Mouse (Mus musculus) neural tube, embryonic 14.5 days (tissue): Measurements from ENCODE around the gene Plek. TPM values are rescaled to one million over a fixed set of nuclear protein-coding genes. Genes with fewer than 3 reads are reported as not detected.

Experiments used
- ATAC-seq: fragments of 200-750 bp; cut with Nextera tagmentation; 2 replicates; pipeline ENCODE4 v1.8.0; 2017; ENCODE audit warnings: low read depth, mild to moderate bottlenecking, moderate TSS enrichment, moderate library complexity
- H3K27ac ChIP-seq: fragments of 300-500 bp; sonication (generic); 2 replicates; pipeline ENCODE4 v1.5.1; 2014; ENCODE audit warnings: low read depth, mild to moderate bottlenecking, control low read depth, low read length, moderate library complexity, mixed read lengths
- H3K27me3 ChIP-seq: fragments of 300-500 bp; sonication (generic); 2 replicates; pipeline ENCODE4 v1.6.1; 2014; ENCODE audit warnings: low read length; ENCODE audit not compliant: control insufficient read depth, insufficient read depth
- H3K36me3 ChIP-seq: fragments of 300-500 bp; sonication (generic); 2 replicates; pipeline ENCODE4 v1.6.1; 2014; ENCODE audit warnings: low read length, mixed read lengths; ENCODE audit not compliant: control insufficient read depth, insufficient read depth
- H3K4me1 ChIP-seq: fragments of 300-500 bp; sonication (generic); 2 replicates; pipeline ENCODE4 v1.6.1; 2014; ENCODE audit warnings: low read length; ENCODE audit not compliant: control insufficient read depth, insufficient read depth
- H3K4me2 ChIP-seq: fragments of 300-500 bp; sonication (generic); 2 replicates; pipeline ENCODE4 v1.6.1; 2014; ENCODE audit warnings: mild to moderate bottlenecking, low read depth, low read length, control low read depth
- H3K4me3 ChIP-seq: fragments of 300-500 bp; sonication (generic); 2 replicates; pipeline ENCODE4 v1.5.1; 2014; ENCODE audit warnings: low read depth, low read length, control low read depth, mixed read lengths
- H3K9ac ChIP-seq: fragments of 300-500 bp; sonication (generic); replicated peaks from 2 replicates; pipeline ENCODE4 v1.6.1; 2014; ENCODE audit warnings: low read depth, mild to moderate bottlenecking, control low read depth, low read length, mixed read lengths
- H3K9me3 ChIP-seq: fragments of 300-500 bp; sonication (generic); 2 replicates; pipeline ENCODE4 v1.6.1; 2016; ENCODE audit warnings: low read length; ENCODE audit not compliant: control insufficient read depth
- WGBS: fragments of 180-500 bp; shearing (Covaris S2); extraction: QIAGEN DNeasy Blood & Tissue Kit; methylation state at CpG from one replicate; pipeline ENCODE4 v1.1.7; 2014; 5-methylcytosine and 5-hydroxymethylcytosine counted together
- polyA plus RNA-seq: library from polyadenylated mRNA; unstranded; fragments of >200 nt; fragmentation: Nextera tagmentation; extraction: Ambion mirVana; gene quantifications from 2 replicates; pipeline ENCODE4 v1.2.1, GENCODE M21; 2014

The Plek gene
- polyA plus RNA-seq, 1 experiment from 2014 or later = 4.1 TPM

GRCm38 (mm10) chr11:16941973-16942452, 110.2 kb downstream of the Plek start:
- Histone ChIP-seq H3K9me3 (no peaks in the 10 kb centered on the region), H3K4me1 (peaks cover 6% of the 10 kb centered on the region; the same call in 1 of the 2 replicates), H3K4me2 (no peak overlapping the region), H3K27ac (peak overlapping the region; percentile 22), H3K4me3 (no peak overlapping the region), H3K9ac (no peak overlapping the region), H3K36me3 (no peaks in the 10 kb centered on the region), H3K27me3 (no peaks in the 10 kb centered on the region)
- ATAC-seq = peak; percentile 72; the same call in 1 of the 2 replicates
- WGBS = 48% methylated on average over 4 of the region's 4 CpGs

GRCm38 (mm10) chr11:16941103-16941793, 110.9 kb downstream of the Plek start:
- no peaks in the 10 kb centered on the region for H3K36me3 ChIP-seq
- peak; percentile 83; the same call in 1 of the 2 replicates for ATAC-seq
- 26% methylated on average over 4 of the region's 4 CpGs for WGBS
- no peaks in the 10 kb centered on the region for H3K9me3 ChIP-seq
- H3K9ac ChIP-seq = no peak overlapping the region
- no peak overlapping the region for H3K4me3 ChIP-seq
- H3K27me3 ChIP-seq = no peaks in the 10 kb centered on the region
- peak overlapping the region; percentile 22 for H3K27ac ChIP-seq
- H3K4me1 ChIP-seq = peaks cover 6% of the 10 kb centered on the region; the same call in 1 of the 2 replicates
- H3K4me2 ChIP-seq = no peak overlapping the region

GRCm38 (mm10) chr11:16935577-16936236, 116.5 kb downstream of the Plek start:
- Histone ChIP-seq H3K4me1 (no peaks in the 10 kb centered on the region), H3K4me2 (no peak overlapping the region), H3K27ac (no peak overlapping the region), H3K4me3 (no peak overlapping the region), H3K9ac (no peak overlapping the region), H3K9me3 (no peaks in the 10 kb centered on the region), H3K36me3 (no peaks in the 10 kb centered on the region), H3K27me3 (no peaks in the 10 kb centered on the region)
- no peak for ATAC-seq
- 79% methylated on average over 6 of the region's 6 CpGs for WGBS

GRCm38 (mm10) chr11:16932159-16932558, 120.0 kb downstream of the Plek start:
- no peak overlapping the region for H3K4me2 ChIP-seq
- H3K4me1 ChIP-seq = no peaks in the 10 kb centered on the region
- H3K36me3 ChIP-seq = no peaks in the 10 kb centered on the region
- no peak overlapping the region for H3K27ac ChIP-seq
- WGBS = 91% methylated on average over 3 of the region's 3 CpGs
- no peak overlapping the region for H3K4me3 ChIP-seq
- H3K27me3 ChIP-seq = no peaks in the 10 kb centered on the region
- no peak for ATAC-seq
- no peak overlapping the region for H3K9ac ChIP-seq
- H3K9me3 ChIP-seq = no peaks in the 10 kb centered on the region

Other genes starting within 250 kb of the Plek start
- gene Fbxo48, start 101.0 kb downstream of the Plek start, polyA plus RNA-seq = 0.60 and 0.91 TPM in 2 replicates
- 132 and 166 TPM in 2 replicates for gene Cnrip1, start 795 bp downstream of the Plek start, polyA plus RNA-seq
- gene Ppp3r1, start 106.9 kb upstream of the Plek start, polyA plus RNA-seq = 258 and 262 TPM in 2 replicates
- 18.4 and 20.4 TPM in 2 replicates for gene Wdr92, start 129.7 kb upstream of the Plek start, polyA plus RNA-seq
- gene Pno1, start 159.2 kb upstream of the Plek start, polyA plus RNA-seq = 52.6 and 56.1 TPM in 2 replicates
- 154 and 178 TPM in 2 replicates for gene C1d, start 205.2 kb upstream of the Plek start, polyA plus RNA-seq